ENCODE assay signal across 17 mouse cellular contexts in genomic region chr4:151948497-151949471, GRCm38 (mm10). TPM values are rescaled to one million over a fixed set of nuclear protein-coding genes. Genes with fewer than 3 reads are reported as not detected.
DNase-seq lines count a peak whose midpoint lies in the region; ATAC-seq lines count a peak whose summit lies in the region.
"Had no signal": no experiment of that assay in that cellular context is flagged by ENCODE, and none has a peak within 500 bp of the region (broad histone marks: within the 10 kb centered on the region; RNA-seq: fewer than 3 reads in every experiment).

No protein-coding gene starts in this region.

- H3K27ac ChIP-seq in forebrain, embryonic 13.5 days, result no peak overlapping the region
- H3K27ac ChIP-seq in forebrain, embryonic 14.5 days (ENCODE audit: low read depth, low read length), result no peak overlapping the region
- H3K27ac ChIP-seq in liver, embryonic 12.5 days, result peak overlapping the region; percentile 4; the same call in 1 of the 2 replicates
- H3K27ac ChIP-seq in liver, embryonic 11.5 days (ENCODE audit: low read depth, low read length), result no peak overlapping the region
- peak overlapping the region; percentile 53; the same call in 1 of the 2 replicates for H3K27ac ChIP-seq in liver, embryonic 15.5 days (replicated peaks)
- H3K27ac ChIP-seq: embryonic facial prominence, embryonic 13.5 days; hindbrain, embryonic 15.5 days; limb, embryonic 10.5 days; macrophage; midbrain, embryonic 12.5 days had no signal

- no peaks in the 10 kb centered on the region for H3K4me1 ChIP-seq in forebrain, embryonic 13.5 days
- no peaks in the 10 kb centered on the region for H3K4me1 ChIP-seq in forebrain, embryonic 14.5 days (ENCODE audit: control insufficient read depth, insufficient read depth, low read length)
- H3K4me1 ChIP-seq in liver, embryonic 12.5 days, result peaks cover 43% of the 10 kb centered on the region
- H3K4me1 ChIP-seq in liver, embryonic 11.5 days (replicated peaks; ENCODE audit: control insufficient read depth, insufficient read depth, low read length), result peaks cover 11% of the 10 kb centered on the region
- H3K4me1 ChIP-seq in liver, embryonic 15.5 days (replicated peaks), result peaks cover 62% of the 10 kb centered on the region
- H3K4me1 ChIP-seq: embryonic facial prominence, embryonic 13.5 days; hindbrain, embryonic 15.5 days; limb, embryonic 10.5 days; midbrain, embryonic 12.5 days had no signal

- H3K36me3 ChIP-seq in forebrain, embryonic 13.5 days (ENCODE audit: poor library complexity, severe bottlenecking), result peaks cover 40% of the 10 kb centered on the region
- peaks cover 34% of the 10 kb centered on the region for H3K36me3 ChIP-seq in forebrain, embryonic 14.5 days (ENCODE audit: control insufficient read depth, insufficient read depth, low read length)
- H3K36me3 ChIP-seq in liver, embryonic 12.5 days, result peaks cover 78% of the 10 kb centered on the region
- H3K36me3 ChIP-seq in liver, embryonic 11.5 days (ENCODE audit: control insufficient read depth, insufficient read depth, low read length), result peaks cover 18% of the 10 kb centered on the region
- H3K36me3 ChIP-seq in liver, embryonic 15.5 days (replicated peaks), result peaks cover 65% of the 10 kb centered on the region

- ATAC-seq in forebrain, embryonic 13.5 days, result no peak
- no peak for ATAC-seq in forebrain, embryonic 14.5 days
- ATAC-seq in liver, embryonic 12.5 days, result peak; percentile 18; the same call in 1 of the 2 replicates
- ATAC-seq in liver, embryonic 11.5 days (replicated peaks; ENCODE audit: low FRiP score), result no peak; the same call in 1 of the 2 replicates
- ATAC-seq in liver, embryonic 15.5 days (ENCODE audit: insufficient read depth), result no peak
- ATAC-seq in granulocyte monocyte progenitor cell, adult 5-6 weeks (replicated peaks; ENCODE audit: poor library complexity, severe bottlenecking), result no peak

- 90% methylated on average over 14 of the region's 14 CpGs for WGBS in forebrain, embryonic 13.5 days
- 90% methylated on average over 14 of the region's 14 CpGs for WGBS in forebrain, embryonic 14.5 days
- 87% methylated on average over 14 of the region's 14 CpGs for WGBS in liver, embryonic 12.5 days (ENCODE audit: insufficient replicate concordance)
- 91% methylated on average over 14 of the region's 14 CpGs for WGBS in liver, embryonic 11.5 days
- WGBS in liver, embryonic 15.5 days (ENCODE audit: insufficient replicate concordance), result 79% methylated on average over 14 of the region's 14 CpGs

- H3K4me2 ChIP-seq in forebrain, embryonic 13.5 days, result no peak overlapping the region
- H3K4me2 ChIP-seq in forebrain, embryonic 14.5 days (ENCODE audit: low read length), result no peak overlapping the region
- no peak overlapping the region for H3K4me2 ChIP-seq in liver, embryonic 12.5 days
- no peak overlapping the region for H3K4me2 ChIP-seq in liver, embryonic 11.5 days
- H3K4me2 ChIP-seq in liver, embryonic 15.5 days, result no peak overlapping the region
- H3K4me2 ChIP-seq: embryonic facial prominence, embryonic 13.5 days; hindbrain, embryonic 15.5 days; midbrain, embryonic 12.5 days had no signal

- no peaks in the 10 kb centered on the region for H3K9me3 ChIP-seq in forebrain, embryonic 13.5 days (replicated peaks)
- H3K9me3 ChIP-seq in forebrain, embryonic 14.5 days (replicated peaks; ENCODE audit: control insufficient read depth, low read length), result no peaks in the 10 kb centered on the region
- no peaks in the 10 kb centered on the region for H3K9me3 ChIP-seq in liver, embryonic 12.5 days (replicated peaks)
- no peaks in the 10 kb centered on the region for H3K9me3 ChIP-seq in liver, embryonic 11.5 days (ENCODE audit: control insufficient read depth, low read length)
- H3K9me3 ChIP-seq in liver, embryonic 15.5 days (replicated peaks), result no peaks in the 10 kb centered on the region
- H3K9me3 ChIP-seq: embryonic facial prominence, embryonic 13.5 days; hindbrain, embryonic 15.5 days; limb, embryonic 10.5 days; midbrain, embryonic 12.5 days had no signal

- 0 out of 2 replicates have a peak overlapping the region, but pooled peaks have one; percentile 37 for H3K9ac ChIP-seq in forebrain, embryonic 13.5 days
- no peak overlapping the region for H3K9ac ChIP-seq in forebrain, embryonic 14.5 days (ENCODE audit: low read length)
- no peak overlapping the region for H3K9ac ChIP-seq in liver, embryonic 12.5 days
- H3K9ac ChIP-seq in liver, embryonic 11.5 days (ENCODE audit: low read depth, low read length), result no peak overlapping the region; the same call in 1 of the 2 replicates
- H3K9ac ChIP-seq in liver, embryonic 15.5 days, result no peak overlapping the region
- H3K9ac ChIP-seq: embryonic facial prominence, embryonic 13.5 days; hindbrain, embryonic 15.5 days; midbrain, embryonic 12.5 days had no signal

- no peak for DNase-seq in forebrain, embryonic 14.5 days (ENCODE audit: low spot score)
- no peak for DNase-seq in liver, embryonic 11.5 days (ENCODE audit: low spot score)
- DNase-seq in cerebellum, postnatal 14 days, result peak; percentile 66 to 72
- no peak for DNase-seq in urinary bladder, adult 2 months (ENCODE audit: low spot score)
- DNase-seq: kidney, adult 8-10 months; layer of hippocampus, postnatal 36 days; lung, adult 2 months; thymus, postnatal 14 days had no signal

- H3K27me3 ChIP-seq in forebrain, embryonic 13.5 days, result no peaks in the 10 kb centered on the region
- H3K27me3 ChIP-seq in forebrain, embryonic 14.5 days (replicated peaks; ENCODE audit: control insufficient read depth, insufficient read depth, low read length), result no peaks in the 10 kb centered on the region
- no peaks in the 10 kb centered on the region for H3K27me3 ChIP-seq in liver, embryonic 12.5 days (replicated peaks)
- H3K27me3 ChIP-seq in liver, embryonic 11.5 days (replicated peaks; ENCODE audit: control insufficient read depth, insufficient read depth, low read length), result no peaks in the 10 kb centered on the region
- H3K27me3 ChIP-seq in liver, embryonic 15.5 days, result no peaks in the 10 kb centered on the region
- H3K27me3 ChIP-seq: embryonic facial prominence, embryonic 13.5 days; hindbrain, embryonic 15.5 days; midbrain, embryonic 12.5 days had no signal

- H3K4me3 ChIP-seq in forebrain, embryonic 13.5 days, result no peak overlapping the region
- no peak overlapping the region for H3K4me3 ChIP-seq in forebrain, embryonic 14.5 days (ENCODE audit: low read depth, low read length)
- no peak overlapping the region for H3K4me3 ChIP-seq in liver, embryonic 12.5 days
- no peak overlapping the region for H3K4me3 ChIP-seq in liver, embryonic 11.5 days (ENCODE audit: low read depth, low read length)
- no peak overlapping the region for H3K4me3 ChIP-seq in liver, embryonic 15.5 days (replicated peaks)
- H3K4me3 ChIP-seq: embryonic facial prominence, embryonic 13.5 days; hindbrain, embryonic 15.5 days; limb, embryonic 10.5 days; midbrain, embryonic 12.5 days had no signal

RNA-seq across cellular contexts. Expression of gene Dnajc11, which starts 15.3 kb away (rescaled TPM):
- polyA plus RNA-seq in forebrain, embryonic 13.5 days (2015; fragmentation: Nextera tagmentation; extraction: Ambion mirVana), result 77.0 and 89.2 TPM in 2 replicates
- polyA plus RNA-seq in forebrain, embryonic 14.5 days (2014; fragmentation: Nextera tagmentation; extraction: Ambion mirVana), result 67.9 and 78.9 TPM in 2 replicates
- 74.4 and 85.1 TPM in 2 replicates for polyA plus RNA-seq in liver, embryonic 12.5 days (2016; fragmentation: Nextera tagmentation; extraction: Ambion mirVana)
- polyA plus RNA-seq in liver, embryonic 11.5 days (2014; fragmentation: Nextera tagmentation; extraction: Ambion mirVana), result 101 and 102 TPM in 2 replicates
- 45.5 and 49.1 TPM in 2 replicates for polyA plus RNA-seq in liver, embryonic 15.5 days (2015; fragmentation: Nextera tagmentation; extraction: Ambion mirVana)
- polyA plus RNA-seq in urinary bladder, adult 2 months (2012; rRNA removed), result 33.6 and 35.7 TPM in 2 replicates
- total RNA-seq in granulocyte monocyte progenitor cell, adult 5-6 weeks (2014; fragmentation: Nextera tagmentation), result 73.5 and 77.5 TPM in 2 replicates
- 57.8 and 71.2 TPM in 2 replicates for total RNA-seq in granulocyte monocyte progenitor cell, adult 5-6 weeks (2017)

RNA-seq across cellular contexts. Expression of gene Thap3, which starts 40.0 kb away (rescaled TPM):
- polyA plus RNA-seq in forebrain, embryonic 13.5 days (2015; fragmentation: Nextera tagmentation; extraction: Ambion mirVana), result 39.6 and 40.6 TPM in 2 replicates
- polyA plus RNA-seq in forebrain, embryonic 14.5 days (2014; fragmentation: Nextera tagmentation; extraction: Ambion mirVana), result 29.7 and 30.0 TPM in 2 replicates
- polyA plus RNA-seq in liver, embryonic 12.5 days (2016; fragmentation: Nextera tagmentation; extraction: Ambion mirVana), result 10.0 and 10.3 TPM in 2 replicates
- 14.3 and 14.5 TPM in 2 replicates for polyA plus RNA-seq in liver, embryonic 11.5 days (2014; fragmentation: Nextera tagmentation; extraction: Ambion mirVana)
- polyA plus RNA-seq in liver, embryonic 15.5 days (2015; fragmentation: Nextera tagmentation; extraction: Ambion mirVana), result 6.4 and 7.9 TPM in 2 replicates
- polyA plus RNA-seq in urinary bladder, adult 2 months (2012; rRNA removed), result 53.1 and 55.1 TPM in 2 replicates
- 10.4 and 14.0 TPM in 2 replicates for total RNA-seq in granulocyte monocyte progenitor cell, adult 5-6 weeks (2014; fragmentation: Nextera tagmentation)
- 4.9 and 10.8 TPM in 2 replicates for total RNA-seq in granulocyte monocyte progenitor cell, adult 5-6 weeks (2017)

RNA-seq across cellular contexts. Expression of gene Phf13, which starts 47.3 kb away (rescaled TPM):
- polyA plus RNA-seq in forebrain, embryonic 13.5 days (2015; fragmentation: Nextera tagmentation; extraction: Ambion mirVana), result 17.6 and 19.4 TPM in 2 replicates
- 11.8 and 14.6 TPM in 2 replicates for polyA plus RNA-seq in forebrain, embryonic 14.5 days (2014; fragmentation: Nextera tagmentation; extraction: Ambion mirVana)
- polyA plus RNA-seq in liver, embryonic 12.5 days (2016; fragmentation: Nextera tagmentation; extraction: Ambion mirVana), result 10.4 and 11.2 TPM in 2 replicates
- polyA plus RNA-seq in liver, embryonic 11.5 days (2014; fragmentation: Nextera tagmentation; extraction: Ambion mirVana), result 15.5 and 16.5 TPM in 2 replicates
- 5.1 and 5.7 TPM in 2 replicates for polyA plus RNA-seq in liver, embryonic 15.5 days (2015; fragmentation: Nextera tagmentation; extraction: Ambion mirVana)
- polyA plus RNA-seq in urinary bladder, adult 2 months (2012; rRNA removed), result 13.2 and 15.3 TPM in 2 replicates
- total RNA-seq in granulocyte monocyte progenitor cell, adult 5-6 weeks (2014; fragmentation: Nextera tagmentation), result 1.4 and 5.7 TPM in 2 replicates
- total RNA-seq in granulocyte monocyte progenitor cell, adult 5-6 weeks (2017), result 2.1 and 2.4 TPM in 2 replicates

RNA-seq across cellular contexts. Expression of gene Klhl21, which starts 59.8 kb away (rescaled TPM):
- 2.7 and 3.0 TPM in 2 replicates for polyA plus RNA-seq in forebrain, embryonic 13.5 days (2015; fragmentation: Nextera tagmentation; extraction: Ambion mirVana)
- 0.69 and 1.8 TPM in 2 replicates for polyA plus RNA-seq in forebrain, embryonic 14.5 days (2014; fragmentation: Nextera tagmentation; extraction: Ambion mirVana)
- polyA plus RNA-seq in liver, embryonic 12.5 days (2016; fragmentation: Nextera tagmentation; extraction: Ambion mirVana), result 10.9 and 12.0 TPM in 2 replicates
- 9.1 and 9.4 TPM in 2 replicates for polyA plus RNA-seq in liver, embryonic 11.5 days (2014; fragmentation: Nextera tagmentation; extraction: Ambion mirVana)
- polyA plus RNA-seq in liver, embryonic 15.5 days (2015; fragmentation: Nextera tagmentation; extraction: Ambion mirVana), result 6.3 and 7.2 TPM in 2 replicates
- 34.5 and 38.3 TPM in 2 replicates for polyA plus RNA-seq in urinary bladder, adult 2 months (2012; rRNA removed)
- total RNA-seq in granulocyte monocyte progenitor cell, adult 5-6 weeks (2014; fragmentation: Nextera tagmentation), result 9.8 and 11.6 TPM in 2 replicates
- 4.3 and 6.3 TPM in 2 replicates for total RNA-seq in granulocyte monocyte progenitor cell, adult 5-6 weeks (2017)

Comparison
In these comparisons a context has a peak if more than half of its experiments do, and no peak if none do; other contexts are left out.
1. H3K27ac ChIP-seq: peak in liver, embryonic 12.5 days (single experiment) and liver, embryonic 15.5 days (single experiment); none in forebrain, embryonic 13.5 days (single experiment), forebrain, embryonic 14.5 days (single experiment) and liver, embryonic 11.5 days (single experiment).
2. DNase-seq: peak in cerebellum, postnatal 14 days (2 of 2); none in forebrain, embryonic 14.5 days (single experiment), liver, embryonic 11.5 days (single experiment) and urinary bladder, adult 2 months (single experiment).